Mouse (Mus musculus): ENCODE measurements around the gene Akirin1.

DNA sequence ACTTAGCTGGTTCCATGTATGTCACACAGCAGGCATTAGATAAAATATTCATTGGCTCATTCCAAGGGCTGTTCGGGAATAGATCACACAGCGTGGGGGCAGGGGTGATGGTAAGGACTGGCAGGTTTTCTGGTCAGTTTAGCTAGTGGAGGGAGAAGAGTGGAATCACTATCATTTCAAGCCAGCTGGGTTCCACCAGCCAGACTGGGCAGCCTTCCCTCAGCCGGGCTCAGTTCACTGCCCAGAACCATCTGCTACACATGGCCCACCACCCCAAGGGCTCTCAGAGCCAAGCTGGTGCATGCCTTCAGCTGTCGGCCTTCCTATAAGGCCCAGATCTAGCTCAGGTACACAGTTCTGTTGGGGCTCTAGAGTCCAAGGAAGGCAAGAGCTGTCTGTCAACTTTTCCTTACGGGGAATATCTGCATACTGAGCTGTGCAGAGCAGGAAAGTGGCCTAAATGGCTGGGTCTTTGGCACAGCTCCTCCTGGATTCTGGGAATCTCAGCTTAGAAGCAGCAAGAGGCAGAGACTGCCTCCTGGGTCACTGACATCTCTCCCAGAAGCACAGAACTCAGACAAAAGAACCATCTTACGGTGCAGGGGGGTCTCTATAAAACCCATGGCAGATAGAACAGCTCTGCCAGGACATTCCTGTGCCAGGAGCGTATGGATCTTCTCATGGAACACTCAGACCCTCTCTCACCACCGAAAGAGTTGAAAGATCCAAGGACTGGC, 64.5 kb downstream of the Akirin1 start:
- TF ChIP-seq POLR2A (IDR thresholded peaks at IDR 0.05; ENCODE audit: low read depth, low read length) (no peak), CTCF (conservative IDR thresholded peaks at IDR 0.05; ENCODE audit: insufficient read depth, insufficient read length, low read depth, low read length) (no peak)

Data from kidney, adult 2 months (tissue).